21 mouse cellular contexts compared by ENCODE assay signal in genomic region chr8:89097396-89097795, GRCm38 (mm10). TPM values are rescaled to one million over a fixed set of nuclear protein-coding genes. Genes with fewer than 3 reads are reported as not detected.
"Had no signal": no experiment of that assay in that cellular context is flagged by ENCODE, and none has a peak within 500 bp of the region (broad histone marks: within the 10 kb centered on the region; RNA-seq: fewer than 3 reads in every experiment).

No protein-coding gene starts in this region.

- H3K9ac ChIP-seq: lung, embryonic 15.5 days; midbrain, embryonic 12.5 days; midbrain, embryonic 15.5 days; neural tube, embryonic 12.5 days; stomach, embryonic 15.5 days had no signal

- H3K27me3 ChIP-seq: lung, embryonic 15.5 days; midbrain, embryonic 12.5 days; midbrain, embryonic 15.5 days; neural tube, embryonic 12.5 days; stomach, embryonic 15.5 days had no signal

- H3K4me1 ChIP-seq: lung, embryonic 15.5 days; midbrain, embryonic 12.5 days; midbrain, embryonic 15.5 days; neural tube, embryonic 12.5 days; stomach, embryonic 15.5 days had no signal

- H3K9me3 ChIP-seq: lung, embryonic 15.5 days; midbrain, embryonic 12.5 days; midbrain, embryonic 15.5 days; stomach, embryonic 15.5 days had no signal

- H3K4me2 ChIP-seq: lung, embryonic 15.5 days; midbrain, embryonic 12.5 days; midbrain, embryonic 15.5 days; neural tube, embryonic 12.5 days; stomach, embryonic 15.5 days had no signal

- H3K36me3 ChIP-seq: lung, embryonic 15.5 days; midbrain, embryonic 12.5 days; midbrain, embryonic 15.5 days; neural tube, embryonic 12.5 days; stomach, embryonic 15.5 days had no signal

- ATAC-seq: inflammation-experienced regulatory T-cells, adult 6 months; intestine, embryonic 16.5 days; midbrain, embryonic 15.5 days had no signal

- DNase-seq: kidney, adult 2 months; kidney, postnatal 25 days; layer of hippocampus, adult 9-11 months; lung, adult 18-20 months; lung, postnatal 10 days; lung, postnatal 36 days; retina, postnatal 1 day; right cerebral cortex, postnatal 25 days; spleen, adult 18-20 months; thymus, postnatal 25 days had no signal

- H3K4me3 ChIP-seq: layer of hippocampus, adult 2 months; lung, embryonic 15.5 days; midbrain, embryonic 12.5 days; midbrain, embryonic 15.5 days; neural tube, embryonic 12.5 days; stomach, embryonic 15.5 days had no signal

- H3K27ac ChIP-seq: kidney, postnatal 0 days; layer of hippocampus, adult 2 months; lung, embryonic 15.5 days; midbrain, embryonic 12.5 days; midbrain, embryonic 15.5 days; neural tube, embryonic 12.5 days; stomach, embryonic 15.5 days had no signal

RNA-seq across cellular contexts. Expression of gene Sall1, which starts 53.4 kb away (rescaled TPM):
- total RNA-seq: megakaryocyte-erythroid progenitor cell, adult 5-6 weeks; neutrophil, adult 5-6 weeks had no signal
- polyA plus RNA-seq: inflammation-experienced regulatory T-cells, adult 6 months had no signal
